Mouse (Mus musculus) hindbrain, embryonic 16.5 days (tissue): ENCODE measurements around the gene Gclm. TPM values are rescaled to one million over a fixed set of nuclear protein-coding genes. Genes with fewer than 3 reads are reported as not detected.
A peak's percentile ranks its signal among the peaks of the same experiment; 100 is the strongest.
"Not testable (repeated sequence)": the region's sequence is repeated elsewhere in the genome, so short reads cannot be mapped to it uniquely, and the experiment has no call there.

ENCODE experiments used
- ATAC-seq: fragments of 200-750 bp; cut with Nextera tagmentation; 2 replicates; pipeline ENCODE4 v1.8.0; 2017; ENCODE audit warnings: moderate TSS enrichment, moderate library complexity
- H3K27ac ChIP-seq: fragments of 300-500 bp; sonication (generic); 2 replicates; pipeline ENCODE4 v1.5.1; 2014; ENCODE audit warnings: low read depth, mild to moderate bottlenecking, control low read depth, low read length, moderate library complexity
- H3K27me3 ChIP-seq: fragments of 300-500 bp; sonication (generic); replicated peaks from 2 replicates; pipeline ENCODE4 v1.6.1; 2014; ENCODE audit warnings: low read length; ENCODE audit not compliant: control insufficient read depth, insufficient read depth
- H3K36me3 ChIP-seq: fragments of 300-500 bp; sonication (generic); 2 replicates; pipeline ENCODE4 v1.6.1; 2014; ENCODE audit warnings: mild to moderate bottlenecking, low read length, moderate library complexity, mixed read lengths; ENCODE audit not compliant: control insufficient read depth, insufficient read depth
- H3K4me1 ChIP-seq: fragments of 300-500 bp; sonication (generic); 2 replicates; pipeline ENCODE4 v1.6.1; 2014; ENCODE audit warnings: low read depth, low read length; ENCODE audit not compliant: control insufficient read depth, insufficient read depth
- H3K4me2 ChIP-seq: fragments of 300-500 bp; sonication (generic); 2 replicates; pipeline ENCODE4 v1.6.1; 2014; ENCODE audit warnings: mild to moderate bottlenecking, low read length, control low read depth, moderate library complexity
- H3K4me3 ChIP-seq: fragments of 300-500 bp; sonication (generic); 2 replicates; pipeline ENCODE4 v1.5.1; 2014; ENCODE audit warnings: mild to moderate bottlenecking, low read length, control low read depth, moderate library complexity
- H3K9ac ChIP-seq: fragments of 300-500 bp; sonication (generic); 2 replicates; pipeline ENCODE4 v1.6.1; 2014; ENCODE audit warnings: low read depth, mild to moderate bottlenecking, control low read depth, low read length, moderate library complexity
- H3K9me3 ChIP-seq: fragments of 300-500 bp; sonication (generic); 2 replicates; pipeline ENCODE4 v1.6.1; 2014; ENCODE audit warnings: mild to moderate bottlenecking, low read length, moderate library complexity; ENCODE audit not compliant: control insufficient read depth
- WGBS: fragments of 180-500 bp; shearing (Covaris S2); extraction: QIAGEN DNeasy Blood & Tissue Kit; methylation state at CpG from one replicate; pipeline ENCODE4 v1.1.7; 2014; 5-methylcytosine and 5-hydroxymethylcytosine counted together
- polyA plus RNA-seq: library from polyadenylated mRNA; unstranded; fragments of >200 nt; fragmentation: Nextera tagmentation; extraction: Ambion mirVana; gene quantifications from 2 replicates; pipeline ENCODE4 v1.2.1, GENCODE M21; 2015

The Gclm gene
- polyA plus RNA-seq, 1 experiment from 2014 or later, result 37.1 TPM

GRCm38 (mm10) chr3:122221240-122222036, 23.9 kb upstream of the Gclm start:
- H3K27ac ChIP-seq, result no peak overlapping the region
- H3K4me1 ChIP-seq, result no peaks in the 10 kb centered on the region
- no peak for ATAC-seq
- no peak overlapping the region for H3K4me3 ChIP-seq
- no peaks in the 10 kb centered on the region for H3K27me3 ChIP-seq
- WGBS, result 86% methylated on average over 3 of the region's 3 CpGs
- no peak overlapping the region for H3K9ac ChIP-seq
- H3K9me3 ChIP-seq, result no peaks in the 10 kb centered on the region
- no peaks in the 10 kb centered on the region for H3K36me3 ChIP-seq
- H3K4me2 ChIP-seq, result no peak overlapping the region

GRCm38 (mm10) chr3:122226972-122227371, 18.4 kb upstream of the Gclm start:
- ATAC-seq, H3K4me2 ChIP-seq, H3K36me3 ChIP-seq, H3K9me3 ChIP-seq, H3K27me3 ChIP-seq, H3K4me3 ChIP-seq, H3K9ac ChIP-seq, H3K4me1 ChIP-seq, H3K27ac ChIP-seq: not testable (repeated sequence)
- WGBS, result 80% methylated on average over 6 of the region's 6 CpGs

GRCm38 (mm10) chr3:122235772-122236171, 9.6 kb upstream of the Gclm start:
- H3K27me3 ChIP-seq, result no peaks in the 10 kb centered on the region
- 64% methylated on average over 1 of the region's 1 CpGs for WGBS
- no peak for ATAC-seq

GRCm38 (mm10) chr3:122242876-122243275, 2.5 kb upstream of the Gclm start:
- Histone ChIP-seq H3K4me2 (no peak overlapping the region), H3K36me3 (no peaks in the 10 kb centered on the region), H3K4me3 (no peak overlapping the region), H3K27me3 (no peaks in the 10 kb centered on the region), H3K9me3 (no peaks in the 10 kb centered on the region), H3K9ac (no peak overlapping the region), H3K27ac (no peak overlapping the region), H3K4me1 (peaks cover 13% of the 10 kb centered on the region)
- 52% methylated on average over 6 of the region's 6 CpGs for WGBS
- ATAC-seq, result no peak

More at GRCm38 (mm10) chr3:122235772-122236171, 9.6 kb upstream of the Gclm start:
- no peak overlapping the region for H3K4me3 ChIP-seq
- H3K4me2 ChIP-seq, result no peak overlapping the region
- no peaks in the 10 kb centered on the region for H3K36me3 ChIP-seq
- no peaks in the 10 kb centered on the region for H3K4me1 ChIP-seq
- no peaks in the 10 kb centered on the region for H3K9me3 ChIP-seq
- no peak overlapping the region for H3K9ac ChIP-seq
- H3K27ac ChIP-seq, result no peak overlapping the region

GRCm38 (mm10) chr3:122243416-122244167, 1.8 kb upstream of the Gclm start:
- WGBS, result 39% methylated on average over 14 of the region's 14 CpGs

GRCm38 (mm10) chr3:122244759-122245158, 598 bp upstream of the Gclm start:
- peak overlapping the region; percentile 93 for H3K4me3 ChIP-seq
- H3K9me3 ChIP-seq, result no peaks in the 10 kb centered on the region
- H3K4me2 ChIP-seq, result peak overlapping the region; percentile 52
- no peaks in the 10 kb centered on the region for H3K27me3 ChIP-seq
- peak overlapping the region; percentile 3 for H3K9ac ChIP-seq
- WGBS, result 49% methylated on average over 6 of the region's 6 CpGs
- H3K4me1 ChIP-seq, result peaks cover 14% of the 10 kb centered on the region
- peak overlapping the region; percentile 10 for H3K27ac ChIP-seq
- no peak; the same call in 1 of the 2 replicates for ATAC-seq
- no peaks in the 10 kb centered on the region for H3K36me3 ChIP-seq

More at GRCm38 (mm10) chr3:122243416-122244167, 1.8 kb upstream of the Gclm start:
- no peaks in the 10 kb centered on the region for H3K9me3 ChIP-seq
- no peaks in the 10 kb centered on the region for H3K36me3 ChIP-seq
- H3K4me1 ChIP-seq, result peaks cover 14% of the 10 kb centered on the region
- no peak for ATAC-seq
- H3K4me3 ChIP-seq, result no peak overlapping the region
- no peaks in the 10 kb centered on the region for H3K27me3 ChIP-seq
- H3K27ac ChIP-seq, result no peak overlapping the region
- H3K9ac ChIP-seq, result no peak overlapping the region
- H3K4me2 ChIP-seq, result no peak overlapping the region

GRCm38 (mm10) chr3:122245878-122246332, 548 bp downstream of the Gclm start:
- H3K27ac ChIP-seq, result peak overlapping the region; percentile 91
- H3K4me3 ChIP-seq, result peak overlapping the region; percentile 93
- no peaks in the 10 kb centered on the region for H3K9me3 ChIP-seq
- peaks cover 14% of the 10 kb centered on the region for H3K4me1 ChIP-seq
- no peaks in the 10 kb centered on the region for H3K27me3 ChIP-seq
- peak; percentile 54 for ATAC-seq
- H3K9ac ChIP-seq, result peak overlapping the region; percentile 96
- under 1% methylated on average over 45 of the region's 50 CpGs for WGBS
- peak overlapping the region; percentile 52 for H3K4me2 ChIP-seq
- H3K36me3 ChIP-seq, result no peaks in the 10 kb centered on the region

GRCm38 (mm10) chr3:122246406-122246805, 1.0 kb downstream of the Gclm start:
- WGBS, result 25% methylated on average over 6 of the region's 6 CpGs
- Histone ChIP-seq H3K4me3 (peak overlapping the region; percentile 93), H3K36me3 (no peaks in the 10 kb centered on the region), H3K9ac (peak overlapping the region; percentile 96), H3K27ac (no peak overlapping the region), H3K9me3 (no peaks in the 10 kb centered on the region), H3K4me2 (peak overlapping the region; percentile 52), H3K4me1 (peaks cover 14% of the 10 kb centered on the region), H3K27me3 (no peaks in the 10 kb centered on the region)
- no peak for ATAC-seq
